Mouse (Mus musculus) limb, embryonic 11.5 days (tissue): Measurements from ENCODE around the gene Wnk1. TPM values are rescaled to one million over a fixed set of nuclear protein-coding genes. Genes with fewer than 3 reads are reported as not detected.

Source experiments
- ATAC-seq: fragments of 200-750 bp; cut with Nextera tagmentation; 2 replicates; pipeline ENCODE4 v1.8.0; 2017; ENCODE audit warnings: low read depth; ENCODE audit not compliant: insufficient number of reproducible peaks, low FRiP score, low TSS enrichment
- DNase-seq: peaks from one replicate; pipeline ENCODE4 v3.0.0-alpha.2; 2015; ENCODE audit warnings: low spot score
- H3K27ac ChIP-seq: fragments of 300-500 bp; sonication (generic); replicated peaks from 2 replicates; pipeline ENCODE4 v1.5.1; 2014; ENCODE audit warnings: low read depth, mild to moderate bottlenecking, low read length
- H3K27me3 ChIP-seq: fragments of 300-500 bp; sonication (generic); 2 replicates; pipeline ENCODE4 v1.6.1; 2014; ENCODE audit warnings: mild to moderate bottlenecking, low read length, mixed read lengths; ENCODE audit not compliant: control insufficient read depth, insufficient read depth
- H3K36me3 ChIP-seq: fragments of 300-500 bp; sonication (generic); 2 replicates; pipeline ENCODE4 v1.6.1; 2014; ENCODE audit warnings: mild to moderate bottlenecking, low read length, moderate library complexity, mixed read lengths; ENCODE audit not compliant: control insufficient read depth, insufficient read depth
- H3K4me1 ChIP-seq: fragments of 300-500 bp; sonication (generic); 2 replicates; pipeline ENCODE4 v1.6.1; 2014; ENCODE audit warnings: low read length, mixed read lengths; ENCODE audit not compliant: control insufficient read depth, insufficient read depth
- H3K4me2 ChIP-seq: fragments of 300-500 bp; sonication (generic); 2 replicates; pipeline ENCODE4 v1.6.1; 2014; ENCODE audit warnings: low read depth, mild to moderate bottlenecking, moderate library complexity; ENCODE audit not compliant: severe bottlenecking
- H3K4me3 ChIP-seq: fragments of 300-500 bp; sonication (generic); 2 replicates; pipeline ENCODE4 v1.5.1; 2014; ENCODE audit warnings: low read depth, low read length
- H3K9ac ChIP-seq: fragments of 300-500 bp; sonication (generic); 2 replicates; pipeline ENCODE4 v1.6.1; 2014; ENCODE audit warnings: mild to moderate bottlenecking, low read length
- H3K9me3 ChIP-seq: fragments of 300-500 bp; sonication (generic); 2 replicates; pipeline ENCODE4 v1.6.1; 2016; ENCODE audit warnings: low read length; ENCODE audit not compliant: control insufficient read depth
- WGBS: fragments of 180-500 bp; shearing (Covaris S2); extraction: QIAGEN DNeasy Blood & Tissue Kit; methylation state at CpG from one replicate; pipeline ENCODE4 v1.1.7; 2014; 5-methylcytosine and 5-hydroxymethylcytosine counted together
- polyA plus RNA-seq: library from polyadenylated mRNA; unstranded; fragments of >200 nt; fragmentation: Nextera tagmentation; extraction: Ambion mirVana; gene quantifications from 2 replicates; pipeline ENCODE4 v1.2.1, GENCODE M21; 2014

Gene Wnk1
- polyA plus RNA-seq, 1 experiment from 2014 or later = 61.5 TPM

DNA sequence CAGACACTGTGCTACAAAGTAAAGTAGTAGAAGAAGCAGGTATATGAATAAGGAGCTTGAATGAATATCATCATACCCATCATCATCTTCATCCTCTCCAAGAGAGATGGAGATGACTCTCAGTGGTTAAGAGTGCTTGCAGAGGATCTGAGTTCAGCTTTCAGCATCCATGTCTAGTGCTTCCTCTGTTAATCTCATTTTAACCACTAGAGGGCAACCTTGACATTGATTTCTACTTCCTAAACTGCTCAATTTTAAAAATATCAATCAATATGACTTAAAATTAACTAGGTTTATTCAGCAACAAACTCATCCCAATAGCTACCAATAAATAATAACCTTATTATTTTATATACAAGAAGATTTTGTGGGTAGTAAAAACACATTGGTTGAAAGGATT, 36.8 kb downstream of the Wnk1 start:
- no peak overlapping the region for H3K4me3 ChIP-seq
- DNase-seq (no peak), ATAC-seq (no peak)
- no peak overlapping the region for H3K27ac ChIP-seq
- no peaks in the 10 kb centered on the region for H3K27me3 ChIP-seq
- no peaks in the 10 kb centered on the region for H3K9me3 ChIP-seq
- no peaks in the 10 kb centered on the region for H3K4me1 ChIP-seq
- peaks cover 5% of the 10 kb centered on the region; the same call in 1 of the 2 replicates for H3K36me3 ChIP-seq
- no peak overlapping the region for H3K9ac ChIP-seq
- no peak overlapping the region for H3K4me2 ChIP-seq

DNA sequence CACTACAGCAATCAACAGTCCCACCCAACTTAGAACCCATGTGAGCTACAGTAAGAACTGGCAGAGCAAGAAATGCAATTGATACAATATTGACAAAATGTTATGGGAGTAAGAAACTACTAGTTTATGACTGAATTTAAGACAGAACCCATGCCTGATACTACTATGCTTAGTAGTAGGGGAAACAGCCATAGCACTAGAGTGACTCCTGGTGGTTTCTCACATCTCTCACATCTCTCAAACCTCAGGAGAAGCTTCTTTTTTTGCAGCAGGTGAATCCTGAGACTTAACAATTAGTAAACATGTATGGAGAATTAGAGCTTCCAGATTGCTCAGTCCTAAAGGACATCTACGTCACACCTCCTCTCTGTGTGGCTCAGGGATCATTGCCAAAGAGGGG, 42.0 kb downstream of the Wnk1 start:
- no peak for ATAC-seq
- Histone ChIP-seq H3K27ac (no peak overlapping the region), H3K36me3 (peaks cover 5% of the 10 kb centered on the region; the same call in 1 of the 2 replicates), H3K27me3 (no peaks in the 10 kb centered on the region), H3K9me3 (no peaks in the 10 kb centered on the region), H3K9ac (no peak overlapping the region), H3K4me1 (no peaks in the 10 kb centered on the region), H3K4me2 (no peak overlapping the region), H3K4me3 (no peak overlapping the region)
- no peak for DNase-seq
- WGBS = 97% methylated on average over 1 of the region's 1 CpGs

DNA sequence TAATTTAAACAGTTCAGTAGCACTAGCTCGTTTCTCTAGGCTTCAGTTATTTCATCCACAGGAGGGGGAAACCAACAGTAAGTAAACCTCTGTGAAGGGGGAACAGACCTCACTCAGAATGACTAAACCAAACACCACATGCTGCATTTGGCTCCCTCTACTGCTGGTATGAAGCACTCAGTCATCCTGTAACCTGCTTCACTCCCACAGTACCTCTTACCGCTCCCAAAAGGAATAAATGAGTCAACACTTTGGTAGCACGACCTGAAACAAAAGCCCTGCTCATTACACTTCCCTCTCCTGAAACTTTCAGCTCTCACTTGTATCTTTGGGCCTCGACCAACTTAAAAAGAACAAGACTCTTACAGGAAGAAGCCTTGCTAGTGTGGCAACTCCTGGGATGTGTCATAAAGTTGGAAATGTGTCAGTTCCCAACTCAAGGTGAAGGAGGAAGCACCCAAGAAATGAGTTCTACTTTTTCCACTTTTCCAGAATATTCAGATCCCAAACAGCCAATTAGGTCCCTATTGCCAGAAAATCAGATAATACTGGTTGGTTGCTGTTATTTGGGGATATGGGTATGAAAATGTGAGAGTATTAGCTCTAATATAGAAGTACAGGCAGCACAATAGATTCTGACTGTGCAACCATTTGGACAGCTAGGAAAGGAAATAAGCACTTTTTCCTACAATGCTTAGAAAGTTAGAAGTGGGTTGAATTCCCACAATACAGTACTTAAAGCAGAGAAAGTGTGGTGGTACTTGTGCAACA, 114.1 kb downstream of the Wnk1 start:
- no peak for ATAC-seq
- WGBS = 57% methylated on average over 4 of the region's 4 CpGs

DNA sequence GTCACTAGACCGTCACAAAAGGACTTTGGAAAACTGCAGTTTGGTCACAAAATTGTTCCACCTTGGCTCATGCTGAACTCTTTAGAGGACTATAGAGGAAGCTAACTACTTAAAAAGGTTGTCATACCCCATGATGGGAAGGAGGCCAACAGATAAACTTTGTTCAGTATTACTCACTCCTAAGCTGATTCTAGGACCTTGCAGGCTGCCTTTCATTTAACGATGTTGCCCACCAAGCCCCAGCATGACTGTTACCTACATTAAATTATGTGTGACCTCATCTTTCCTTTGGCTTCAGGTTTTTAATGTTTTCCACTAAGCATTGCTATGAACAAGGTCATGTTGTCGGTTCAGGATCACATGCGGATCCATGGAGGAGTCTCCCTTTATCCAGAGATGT, 115.9 kb downstream of the Wnk1 start:
- Histone ChIP-seq H3K4me1 (no peaks in the 10 kb centered on the region), H3K27ac (no peak overlapping the region), H3K4me2 (no peak overlapping the region), H3K27me3 (no peaks in the 10 kb centered on the region), H3K4me3 (no peak overlapping the region), H3K9ac (no peak overlapping the region), H3K36me3 (peaks cover 21% of the 10 kb centered on the region), H3K9me3 (no peaks in the 10 kb centered on the region)
- DNase-seq (no peak), ATAC-seq (no peak)
- WGBS = 92% methylated on average over 4 of the region's 4 CpGs

More for the DNA sequence above, 114.1 kb downstream of the Wnk1 start:
- Histone ChIP-seq H3K9me3 (no peaks in the 10 kb centered on the region), H3K27me3 (no peaks in the 10 kb centered on the region), H3K9ac (no peak overlapping the region), H3K4me1 (no peaks in the 10 kb centered on the region), H3K27ac (no peak overlapping the region), H3K4me2 (no peak overlapping the region), H3K4me3 (no peak overlapping the region), H3K36me3 (peaks cover 16% of the 10 kb centered on the region)
- no peak for DNase-seq

DNA sequence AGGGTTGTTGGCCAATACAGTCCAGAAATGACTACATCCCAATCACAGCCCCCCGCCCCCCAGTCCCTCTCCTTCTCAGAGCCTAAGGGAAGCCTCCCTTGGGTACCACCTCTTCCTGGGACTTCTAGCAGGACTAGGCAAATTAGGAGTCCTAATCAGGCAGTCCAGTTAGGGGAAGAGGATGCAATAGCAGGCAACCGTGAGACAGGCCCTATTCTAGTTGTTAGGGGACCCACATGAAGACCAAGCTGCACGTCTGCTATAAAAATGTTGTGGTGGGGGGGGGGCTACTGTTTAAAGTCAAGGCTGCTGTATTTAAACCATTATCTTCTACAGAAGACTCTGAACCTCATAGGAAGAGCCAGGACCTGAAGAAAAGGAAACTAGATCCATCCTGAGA, 116.3 kb downstream of the Wnk1 start:
- WGBS = 84% methylated on average over 3 of the region's 3 CpGs
- H3K4me3 ChIP-seq = no peak overlapping the region
- no peak for ATAC-seq
- H3K9me3 ChIP-seq = no peaks in the 10 kb centered on the region
- no peak for DNase-seq
- H3K27ac ChIP-seq = no peak overlapping the region
- H3K27me3 ChIP-seq = no peaks in the 10 kb centered on the region
- no peak overlapping the region for H3K9ac ChIP-seq
- H3K36me3 ChIP-seq = peaks cover 24% of the 10 kb centered on the region
- H3K4me1 ChIP-seq = no peaks in the 10 kb centered on the region
- H3K4me2 ChIP-seq = no peak overlapping the region

DNA sequence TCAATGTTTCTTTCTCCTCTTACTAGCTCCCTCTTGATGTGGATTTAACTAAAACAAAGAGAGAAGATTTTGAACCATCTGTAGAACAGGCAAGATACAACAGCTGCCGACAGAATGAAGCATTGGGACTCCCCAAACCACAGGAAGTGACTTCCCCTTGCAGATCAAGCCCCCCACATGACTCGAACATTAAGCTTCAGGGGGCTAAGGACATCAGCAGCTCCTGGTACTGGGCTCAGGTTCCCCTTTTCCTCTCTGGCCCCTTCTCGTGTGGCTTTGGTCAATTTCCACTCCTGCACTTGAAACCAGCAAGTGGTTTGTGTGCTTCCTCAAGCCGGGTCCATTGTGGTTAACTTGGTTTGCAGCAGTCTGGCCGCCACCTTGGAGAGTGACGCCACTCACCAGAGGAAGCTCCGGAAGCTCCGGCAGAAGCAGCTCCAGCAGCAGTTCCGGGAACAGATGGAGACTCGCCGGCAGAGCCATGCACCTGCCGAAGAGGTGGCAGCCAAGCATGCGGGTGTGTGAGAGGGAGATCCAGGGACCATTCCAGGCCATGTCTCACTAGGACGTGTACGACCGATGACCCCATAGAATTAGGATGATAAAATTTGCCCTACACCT, 119.8 kb downstream of the Wnk1 start:
- no peaks in the 10 kb centered on the region for H3K4me1 ChIP-seq
- no peak overlapping the region for H3K4me2 ChIP-seq
- no peaks in the 10 kb centered on the region for H3K9me3 ChIP-seq
- ATAC-seq (no peak), DNase-seq (no peak)
- H3K36me3 ChIP-seq = peaks cover 14% of the 10 kb centered on the region
- no peak overlapping the region for H3K27ac ChIP-seq
- no peaks in the 10 kb centered on the region for H3K27me3 ChIP-seq
- no peak overlapping the region for H3K4me3 ChIP-seq
- 92% methylated on average over 16 of the region's 16 CpGs for WGBS
- no peak overlapping the region for H3K9ac ChIP-seq

DNA sequence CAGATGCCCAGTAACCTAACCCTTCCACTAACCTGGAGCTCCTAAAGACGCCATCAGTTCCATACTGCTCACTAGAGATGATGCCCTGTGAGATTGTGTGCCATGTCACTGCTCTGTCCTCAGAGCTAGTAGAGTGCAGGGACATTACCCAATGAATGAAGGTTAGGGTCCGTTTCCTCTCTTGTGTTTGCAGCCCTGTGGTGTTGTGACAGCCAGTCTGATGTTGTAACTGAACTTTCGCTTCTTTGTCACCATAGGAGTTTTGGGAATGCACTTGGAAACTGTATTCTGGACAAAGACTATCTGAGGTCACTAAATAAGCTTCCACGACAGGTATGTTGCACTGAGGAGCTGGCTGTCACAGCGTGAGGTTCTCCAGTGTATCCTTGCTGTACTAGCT, 122.8 kb downstream of the Wnk1 start:
- H3K4me1 ChIP-seq = no peaks in the 10 kb centered on the region
- no peak overlapping the region for H3K27ac ChIP-seq
- H3K36me3 ChIP-seq = peaks cover 13% of the 10 kb centered on the region
- WGBS = 92% methylated on average over 5 of the region's 5 CpGs
- H3K9ac ChIP-seq = no peak overlapping the region
- DNase-seq = no peak
- no peak for ATAC-seq
- H3K4me3 ChIP-seq = no peak overlapping the region
- H3K9me3 ChIP-seq = no peaks in the 10 kb centered on the region
- H3K27me3 ChIP-seq = no peaks in the 10 kb centered on the region
- H3K4me2 ChIP-seq = no peak overlapping the region

DNA sequence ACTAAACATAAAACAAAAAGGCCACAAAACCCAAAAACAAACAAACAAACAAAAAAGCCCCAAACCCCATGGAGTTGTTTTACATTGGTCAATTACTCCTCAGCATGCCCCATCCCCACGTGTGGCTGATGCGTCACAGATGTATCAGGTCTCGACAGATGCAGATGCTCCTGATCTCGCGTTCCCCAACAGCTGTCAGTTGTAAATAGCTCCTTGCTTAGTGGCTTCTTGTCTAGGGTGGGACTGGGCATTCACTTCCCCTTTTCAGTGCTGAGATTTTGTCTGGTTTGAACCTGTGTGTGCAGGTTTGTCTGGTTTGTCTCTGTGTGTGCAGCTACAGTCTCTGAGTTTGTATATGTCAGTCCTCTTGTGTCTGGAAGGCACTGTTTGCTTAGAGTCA, 126.4 kb downstream of the Wnk1 start:
- Histone ChIP-seq H3K9me3 (no peaks in the 10 kb centered on the region), H3K27ac (no peak overlapping the region), H3K36me3 (peaks cover 2% of the 10 kb centered on the region; the same call in 1 of the 2 replicates), H3K9ac (no peak overlapping the region), H3K27me3 (no peaks in the 10 kb centered on the region), H3K4me2 (no peak overlapping the region), H3K4me1 (no peaks in the 10 kb centered on the region), H3K4me3 (no peak overlapping the region)
- WGBS = 79% methylated on average over 5 of the region's 5 CpGs
- ATAC-seq (no peak), DNase-seq (no peak)
